Comparison of ENCODE assay signal across 10 mouse cellular contexts in genomic region chr10:64087936-64088773, GRCm38 (mm10). TPM values are rescaled to one million over a fixed set of nuclear protein-coding genes. Genes with fewer than 3 reads are reported as not detected.
A peak's percentile ranks its signal among the peaks of the same experiment; 100 is the strongest.
DNase-seq lines count a peak whose midpoint lies in the region; ATAC-seq lines count a peak whose summit lies in the region.
"Had no signal": no experiment of that assay in that cellular context is flagged by ENCODE, and none has a peak within 500 bp of the region (broad histone marks: within the 10 kb centered on the region; RNA-seq: fewer than 3 reads in every experiment).

No protein-coding gene starts in this region.

- peak overlapping the region; percentile 75 for H3K4me2 ChIP-seq in heart, embryonic 11.5 days
- peak overlapping the region; percentile 83 for H3K4me2 ChIP-seq in forebrain, embryonic 16.5 days (ENCODE audit: low read length)
- H3K4me2 ChIP-seq in limb, embryonic 12.5 days, result peak overlapping the region; percentile 71

- ATAC-seq in heart, embryonic 11.5 days (replicated peaks; ENCODE audit: insufficient number of reproducible peaks, low FRiP score, low TSS enrichment), result no peak
- ATAC-seq in forebrain, embryonic 16.5 days, result no peak
- no peak for ATAC-seq in limb, embryonic 12.5 days (ENCODE audit: insufficient number of reproducible peaks, insufficient read depth, low FRiP score, low TSS enrichment, low read depth)

- no peaks in the 10 kb centered on the region for H3K9me3 ChIP-seq in heart, embryonic 11.5 days (replicated peaks; ENCODE audit: control insufficient read depth, low read length)
- H3K9me3 ChIP-seq in forebrain, embryonic 16.5 days (ENCODE audit: control insufficient read depth, low read length), result no peaks in the 10 kb centered on the region
- no peaks in the 10 kb centered on the region for H3K9me3 ChIP-seq in limb, embryonic 12.5 days

- H3K4me3 ChIP-seq in heart, embryonic 11.5 days (ENCODE audit: low read depth, low read length), result peak overlapping the region; percentile 40
- peak overlapping the region; percentile 58 for H3K4me3 ChIP-seq in forebrain, embryonic 16.5 days (replicated peaks; ENCODE audit: low read length)
- H3K4me3 ChIP-seq in limb, embryonic 12.5 days (replicated peaks), result peak overlapping the region; percentile 40

- no peaks in the 10 kb centered on the region for H3K36me3 ChIP-seq in heart, embryonic 11.5 days (ENCODE audit: control insufficient read depth, insufficient read depth, low read length)
- no peaks in the 10 kb centered on the region for H3K36me3 ChIP-seq in forebrain, embryonic 16.5 days (ENCODE audit: control insufficient read depth, insufficient read depth)
- no peaks in the 10 kb centered on the region for H3K36me3 ChIP-seq in limb, embryonic 12.5 days

- DNase-seq in heart, postnatal 36 days, result no peak
- peak; percentile 78 for DNase-seq in cerebellum, adult 9-10 months
- peak; percentile 42 for DNase-seq in right cerebral cortex, adult 18-20 months
- DNase-seq in kidney, adult 11 months, result no peak
- no peak for DNase-seq in spleen, adult 12 weeks (ENCODE audit: low spot score)

- no peaks in the 10 kb centered on the region for H3K4me1 ChIP-seq in heart, embryonic 11.5 days (ENCODE audit: control insufficient read depth, insufficient read depth, low read length)
- peaks cover 38% of the 10 kb centered on the region for H3K4me1 ChIP-seq in forebrain, embryonic 16.5 days (replicated peaks; ENCODE audit: control insufficient read depth, insufficient read depth, low read length)
- H3K4me1 ChIP-seq in limb, embryonic 12.5 days (replicated peaks), result peaks cover 21% of the 10 kb centered on the region

- intact Hi-C loops in heart, postnatal 36 days (cut with DNase I), result loop anchor here (5.0 to 10.0 kb wide), 4 partner anchors 187 to 667 kb away; no protein-coding TSS in a partner anchor

- no peak overlapping the region for H3K9ac ChIP-seq in heart, embryonic 11.5 days (ENCODE audit: low read depth, low read length)
- peak overlapping the region; percentile 71 for H3K9ac ChIP-seq in forebrain, embryonic 16.5 days (replicated peaks; ENCODE audit: low read depth, low read length)
- H3K9ac ChIP-seq in limb, embryonic 12.5 days (replicated peaks), result no peak overlapping the region
- H3K9ac ChIP-seq: liver, embryonic 14.5 days had no signal

- WGBS in heart, embryonic 11.5 days (ENCODE audit: insufficient replicate concordance), result 7% methylated on average over 26 of the region's 26 CpGs
- whole genome bisulfite sequencing in forebrain, embryonic 16.5 days, result 5% methylated on average over 26 of the region's 26 CpGs
- WGBS in limb, embryonic 12.5 days, result 4% methylated on average over 26 of the region's 26 CpGs

- no peak overlapping the region for H3K27ac ChIP-seq in heart, embryonic 11.5 days (ENCODE audit: low read depth, low read length)
- H3K27ac ChIP-seq in forebrain, embryonic 16.5 days (ENCODE audit: low read length), result no peak overlapping the region; the same call in 1 of the 2 replicates
- H3K27ac ChIP-seq in limb, embryonic 12.5 days, result no peak overlapping the region
- H3K27ac ChIP-seq: liver, embryonic 14.5 days had no signal

- H3K27me3 ChIP-seq in heart, embryonic 11.5 days (ENCODE audit: control insufficient read depth, insufficient read depth, low read length), result peaks cover 10% of the 10 kb centered on the region
- 0 out of 2 replicates have a peak, but pooled peaks cover 4% of the 10 kb centered on the region for H3K27me3 ChIP-seq in forebrain, embryonic 16.5 days (replicated peaks; ENCODE audit: control insufficient read depth, insufficient read depth, low read length)
- peaks cover 60% of the 10 kb centered on the region for H3K27me3 ChIP-seq in limb, embryonic 12.5 days

RNA-seq across cellular contexts. Expression of gene Lrrtm3, which starts 1.9 kb away (rescaled TPM):
- polyA plus RNA-seq in heart, embryonic 11.5 days (2014; fragmentation: Nextera tagmentation; extraction: Ambion mirVana), result 0.83 and 0.86 TPM in 2 replicates
- under 1 TPM; 0.44 to 0.73 TPM for total RNA-seq in heart, postnatal 36 days (2021)
- 22.4 and 35.9 TPM in 2 replicates for polyA plus RNA-seq in forebrain, embryonic 16.5 days (2015; fragmentation: Nextera tagmentation; extraction: Ambion mirVana)
- 0.83 and 1.1 TPM in 2 replicates for polyA plus RNA-seq in limb, embryonic 12.5 days (2016; fragmentation: Nextera tagmentation; extraction: Ambion mirVana)
- total RNA-seq: common myeloid progenitor, adult 5-6 weeks had no signal

Comparison
In these comparisons a context has a peak if more than half of its experiments do, and no peak if none do; other contexts are left out.
1. DNase-seq: peak in cerebellum, adult 9-10 months (single experiment) and right cerebral cortex, adult 18-20 months (single experiment); none in heart, postnatal 36 days (0 of 2), kidney, adult 11 months (single experiment) and spleen, adult 12 weeks (single experiment).
2. RNA of gene Lrrtm3, which starts 1.9 kb away (polyA plus RNA-seq): 22.4 to 35.9 TPM in forebrain, embryonic 16.5 days; 0.83 to 1.1 TPM in limb, embryonic 12.5 days and 0.83 to 0.86 TPM in heart, embryonic 11.5 days; every median in the first group is over 10 times any median in the second.
3. Peak in every context shown above with its lines, with median percentiles within 50 percentile points of each other: H3K4me2 ChIP-seq and H3K4me3 ChIP-seq.